Mouse (Mus musculus) left cerebral cortex, postnatal 14 days (tissue): ENCODE data around the gene Gm6482. TPM values are rescaled to one million over a fixed set of nuclear protein-coding genes. Genes with fewer than 3 reads are reported as not detected.
"Not testable (repeated sequence)": the region's sequence is repeated elsewhere in the genome, so short reads cannot be mapped to it uniquely, and the experiment has no call there.

ENCODE experiments used
- DNase-seq, 2 experiments: peaks; one replicate each; pipeline ENCODE4 v3.0.0; 2021 to 2022; ENCODE audit warnings: low spot score in 2 of 2, mixed read lengths in 1 of 2
- intact Hi-C: fragments of 180-260 bp; cut with DNase I; formaldehyde crosslinking; loops from one replicate; pipeline ENCODE4 v1.15.1; 2025
- long read RNA-seq, 2 experiments: library from polyadenylated mRNA; stranded (forward); transcript quantifications; one replicate each; pipeline ENCODE4 v2.0.0; 2021
- total RNA-seq, 2 experiments: library from RNA; stranded (reverse); gene quantifications; 2 replicates each; pipeline ENCODE4 v1.2.3; 2021

Gene Gm6482
- not detected for total RNA-seq
- long read RNA-seq, experiment 1, result 0 reads
- long read RNA-seq, experiment 2, result 0 reads

DNA sequence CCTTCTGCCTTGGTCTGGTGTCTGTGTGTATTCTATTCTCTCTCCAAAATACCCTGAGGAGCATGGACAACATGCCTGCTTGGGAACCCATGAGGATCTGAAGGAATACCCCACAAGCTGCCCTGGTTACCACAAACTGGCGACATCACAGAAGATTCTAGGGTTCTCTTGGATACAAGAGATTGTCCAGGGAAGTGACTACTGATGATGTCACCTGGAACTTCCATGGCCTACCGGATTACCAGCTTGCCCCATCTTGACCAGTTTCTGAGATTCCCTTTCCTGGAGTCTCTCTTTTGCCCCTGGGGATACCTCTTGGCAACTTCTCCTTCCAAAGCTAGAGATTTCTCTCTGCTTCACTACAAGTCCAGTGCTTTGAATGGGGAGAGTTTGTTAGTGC lies at the start of gene Gm6482:
Gm6482 (minus strand) TSS at position 101 of the 400 bp plus-strand sequence.
- intact Hi-C loops, DNase-seq: not testable (repeated sequence)

DNA sequence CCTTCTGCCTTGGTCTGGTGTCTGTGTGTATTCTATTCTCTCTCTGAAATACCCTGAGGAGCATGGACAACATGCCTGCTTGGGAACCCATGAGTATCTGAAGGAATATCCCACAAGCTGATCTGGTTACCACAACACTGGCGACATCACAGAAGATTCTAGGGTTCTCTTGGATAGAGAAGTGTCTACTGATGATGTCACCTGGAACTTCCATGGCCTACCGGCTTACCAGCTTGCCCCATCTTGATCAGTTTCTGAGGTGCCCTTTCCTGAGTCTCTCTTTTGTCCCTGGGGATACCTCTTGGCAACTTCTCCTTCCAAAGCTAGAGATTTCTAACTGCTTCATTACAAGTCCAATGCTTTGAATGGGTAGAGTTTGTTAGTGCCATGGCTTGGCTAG lies 45.3 kb upstream of the Gm6482 start, which contains the start of gene Gm7954:
Gm7954 (minus strand) TSS at position 101 of the 400 bp plus-strand sequence.
- intact Hi-C loops, DNase-seq: not testable (repeated sequence)

DNA sequence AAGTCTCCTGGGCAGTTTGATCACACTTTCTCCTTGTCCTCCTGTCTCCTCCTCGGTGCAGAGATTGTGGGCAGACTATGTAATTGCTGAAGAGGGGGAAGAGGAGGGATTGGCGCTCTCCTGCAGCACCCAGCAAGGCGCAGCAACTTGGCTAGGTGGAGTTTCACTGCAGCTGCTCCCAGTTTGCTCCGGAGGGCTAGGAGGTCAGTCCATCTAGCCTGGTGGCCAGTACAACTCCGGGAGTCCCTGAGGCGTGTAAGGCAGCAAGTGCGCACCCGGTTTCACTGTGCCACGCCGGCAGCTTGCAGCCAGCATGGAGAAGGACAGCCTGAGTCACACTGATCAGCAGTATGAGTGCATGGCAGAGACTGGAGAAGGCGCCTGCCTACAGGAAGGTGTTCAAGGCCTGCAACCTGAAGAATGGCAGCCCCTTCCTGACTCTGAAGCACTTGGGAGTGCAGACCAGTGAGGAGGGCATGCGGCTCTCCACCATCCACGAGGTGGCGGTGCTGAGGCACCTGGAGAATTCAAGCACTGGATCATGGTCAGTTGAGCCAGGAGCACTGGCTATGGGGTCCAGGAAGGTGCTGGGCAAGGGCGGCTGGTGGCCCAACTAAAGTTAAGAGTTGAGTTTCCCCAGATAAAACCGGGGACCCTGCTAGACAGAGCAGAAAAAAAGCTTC lies 17.5 kb upstream of the Gm6482 start:
- intact Hi-C loops, result not testable (repeated sequence)
- DNase-seq, result peak in 1 of 2 experiments; percentile 5

DNA sequence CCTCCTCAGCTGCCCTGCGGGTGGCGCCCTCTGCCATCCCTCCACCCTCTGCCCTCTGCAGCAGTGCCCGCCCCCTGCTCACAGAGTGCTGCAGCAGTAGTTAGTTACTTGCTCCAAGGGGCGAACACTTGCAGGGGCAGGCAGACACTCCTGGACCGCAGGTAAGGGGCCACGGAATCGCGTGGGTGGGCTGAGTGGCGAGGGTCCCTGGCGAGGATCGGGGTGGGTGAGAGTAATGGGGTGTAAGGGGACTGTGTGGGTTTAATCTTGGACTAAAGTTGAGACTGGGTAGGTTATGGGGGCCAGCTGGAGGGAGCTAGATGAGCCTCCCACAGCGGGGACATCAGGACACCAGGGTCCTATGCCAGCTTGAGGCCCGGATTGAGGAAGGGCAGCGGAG lies 16.6 kb upstream of the Gm6482 start:
- DNase-seq, intact Hi-C loops: not testable (repeated sequence)

DNA sequence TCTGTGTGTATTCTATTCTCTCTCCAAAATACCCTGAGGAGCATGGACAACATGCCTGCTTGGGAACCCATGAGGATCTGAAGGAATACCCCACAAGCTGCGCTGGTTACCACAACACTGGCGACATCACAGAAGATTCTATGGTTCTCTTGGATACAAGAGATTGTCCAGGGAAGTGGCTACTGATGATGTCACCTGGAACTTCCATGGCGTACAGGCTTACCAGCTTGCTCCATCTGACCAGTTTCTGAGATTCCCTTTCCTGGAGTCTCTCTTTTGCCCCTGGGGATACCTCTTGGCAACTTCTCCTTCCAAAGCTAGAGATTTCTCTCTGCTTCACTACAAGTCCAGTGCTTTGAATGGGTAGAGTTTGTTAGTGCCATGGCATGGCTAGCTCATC lies 21.8 kb downstream of the Gm6482 start, which contains the start of gene Gm7945:
Gm7945 (minus strand) TSS at position 101 of the 400 bp plus-strand sequence.
- DNase-seq, intact Hi-C loops: not testable (repeated sequence)

Other genes starting within 250 kb of the Gm6482 start
- not detected for gene Sftpd, start 223.1 kb downstream of the Gm6482 start, total RNA-seq
- under 1 TPM in 1 of 2 experiments, not detected in 1; 0.22 TPM for gene Gm2832, start 129.5 kb downstream of the Gm6482 start, total RNA-seq
- gene Gm5798, start 59.7 kb downstream of the Gm6482 start, total RNA-seq, result not detected
- not detected for gene Gm7945, start 21.9 kb downstream of the Gm6482 start, total RNA-seq
- not detected for gene Gm7954, start 45.2 kb upstream of the Gm6482 start, total RNA-seq
- under 1 TPM in 1 of 2 experiments, not detected in 1; 0.70 TPM for gene Gm3486, start 81.2 kb upstream of the Gm6482 start, total RNA-seq
- not detected for gene Gm7970, start 147.3 kb upstream of the Gm6482 start, total RNA-seq
- gene 1700049E17Rik2, start 164.9 kb upstream of the Gm6482 start, total RNA-seq, result under 1 TPM; 0.19 to 0.44 TPM
- gene Gm3072, start 216.3 kb upstream of the Gm6482 start, total RNA-seq, result not detected
- gene Gm3676, start 238.2 kb upstream of the Gm6482 start, total RNA-seq, result not detected